Mouse (Mus musculus) ES-E14 (cell line): Measurements from ENCODE around the gene Gm10309. TPM values are rescaled to one million over a fixed set of nuclear protein-coding genes. Genes with fewer than 3 reads are reported as not detected.

Source experiments
- DNase-seq: peaks from one replicate; pipeline ENCODE4 v3.0.0-alpha.2; 2013; ENCODE audit warnings: low read depth, low spot score
- H3K27ac ChIP-seq: 2 replicates; pipeline ENCODE4 v1.5.1; 2012; ENCODE audit warnings: low read depth, mild to moderate bottlenecking, low read length, moderate library complexity, mixed read lengths; ENCODE audit not compliant: poor library complexity, insufficient read depth, severe bottlenecking
- H3K36me3 ChIP-seq: 2 replicates; pipeline ENCODE4 v1.6.1; 2012; ENCODE audit warnings: mild to moderate bottlenecking, low read length, moderate library complexity, mixed read lengths; ENCODE audit not compliant: control insufficient read depth, poor library complexity, insufficient read depth, severe bottlenecking
- H3K4me1 ChIP-seq, 2 experiments: fragments of 150-350 bp in 1 of 2; sonication (generic) in 1 of 2; 2 replicates each; pipeline ENCODE4 v1.6.1; 2012; ENCODE audit warnings: low read length in 2 of 2, mild to moderate bottlenecking in 1 of 2, mixed read lengths in 1 of 2; ENCODE audit not compliant: control insufficient read depth in 2 of 2, insufficient read depth in 2 of 2, poor library complexity in 1 of 2
- H3K4me3 ChIP-seq, 2 experiments: fragments of 150-350 bp in 1 of 2; sonication (generic) in 1 of 2; 2 replicates each; pipeline ENCODE4 v1.5.1; 2012; ENCODE audit warnings: low read length in 2 of 2, low read depth in 1 of 2, mild to moderate bottlenecking in 1 of 2, mixed read lengths in 1 of 2; ENCODE audit not compliant: insufficient read depth in 1 of 2, poor library complexity in 1 of 2, severe bottlenecking in 1 of 2
- H3K9ac ChIP-seq: 2 replicates; pipeline ENCODE4 v1.6.1; 2012; ENCODE audit warnings: low read depth, mild to moderate bottlenecking, low read length, mixed read lengths; ENCODE audit not compliant: poor library complexity, insufficient read depth, severe bottlenecking
- H3K9me3 ChIP-seq: fragments of 150-350 bp; sonication (generic); 2 replicates; pipeline ENCODE4 v1.6.1; 2012; ENCODE audit warnings: low read depth, mild to moderate bottlenecking, low read length; ENCODE audit not compliant: control insufficient read depth, insufficient read depth
- CHD2 ChIP-seq: IDR thresholded peaks from 2 replicates; pipeline ENCODE4 v1.6.1; 2014; ENCODE audit warnings: mild to moderate bottlenecking, low read depth, low read length, inconsistent platforms
- HCFC1 ChIP-seq: IDR thresholded peaks from 2 replicates; pipeline ENCODE4 v1.6.1; 2012; ENCODE audit warnings: low read length, inconsistent platforms, borderline replicate concordance; ENCODE audit not compliant: insufficient read depth
- MAFK ChIP-seq: IDR thresholded peaks from 2 replicates; pipeline ENCODE4 v1.6.1; 2014; ENCODE audit warnings: mild to moderate bottlenecking, low read depth, low read length, inconsistent platforms; ENCODE audit not compliant: insufficient read depth
- ZC3H11A ChIP-seq: IDR thresholded peaks from 2 replicates; pipeline ENCODE4 v1.6.1; 2012; ENCODE audit warnings: low read depth, mild to moderate bottlenecking, inconsistent platforms, low read length, borderline replicate concordance
- ZNF384 ChIP-seq: IDR thresholded peaks from 2 replicates; pipeline ENCODE4 v1.6.1; 2012; ENCODE audit warnings: low read depth, low read length, inconsistent platforms
- in situ Hi-C, 2 experiments: fragments of 600-800 bp; cut with MboI; formaldehyde crosslinking; loops; one replicate each; pipeline ENCODE4 v1.15.1; 2025; ENCODE audit warnings: low sequenced_read_pairs in 2 of 2, inconsistent platforms in 1 of 2; ENCODE audit not compliant: unreplicated experiment in 2 of 2
- total RNA-seq: library from RNA; depleted of rRNA; stranded (reverse); fragments of 300-350 nt; gene quantifications from 2 replicates; pipeline ENCODE4 v1.2.3, GENCODE M21; 2012

The Gm10309 gene
- total RNA-seq, 1 experiment: not detected

GRCm38 (mm10) chr17:86503208-86503897, 1.7 kb downstream of the Gm10309 start:
- in situ Hi-C loops: loop anchor here in 1 of 2 experiments (10.0 kb wide), 1 partner anchor 311 kb away; no protein-coding TSS in a partner anchor
- DNase-seq: no peak
- TF ChIP-seq MAFK (no peak), CHD2 (no peak)

GRCm38 (mm10) chr17:86501393-86501792, 3.6 kb downstream of the Gm10309 start:
- Histone ChIP-seq H3K9me3 (no peaks in the 10 kb centered on the region), H3K4me1 (no peaks in the 10 kb centered on the region), H3K4me3 (no peak overlapping the region), H3K27ac (no peak overlapping the region), H3K9ac (no peak overlapping the region), H3K36me3 (no peaks in the 10 kb centered on the region)
- DNase-seq: no peak
- no peak for TF ChIP-seq CHD2
- TF ChIP-seq ZNF384: no peak
- TF ChIP-seq MAFK: no peak
- TF ChIP-seq HCFC1: no peak
- TF ChIP-seq ZC3H11A: no peak
- in situ Hi-C loops: loop anchor here in 1 of 2 experiments (10.0 kb wide), 1 partner anchor 313 kb away; no protein-coding TSS in a partner anchor

More at GRCm38 (mm10) chr17:86503208-86503897, 1.7 kb downstream of the Gm10309 start:
- no peak overlapping the region for H3K27ac ChIP-seq
- H3K9ac ChIP-seq: no peak overlapping the region
- no peak overlapping the region for H3K4me3 ChIP-seq
- no peaks in the 10 kb centered on the region for H3K4me1 ChIP-seq
- no peaks in the 10 kb centered on the region for H3K9me3 ChIP-seq
- H3K36me3 ChIP-seq: no peaks in the 10 kb centered on the region

- Histone ChIP-seq H3K9ac (no peak overlapping the region), H3K36me3 (no peaks in the 10 kb centered on the region), H3K4me1 (no peaks in the 10 kb centered on the region), H3K4me3 (no peak overlapping the region), H3K27ac (no peak overlapping the region), H3K9me3 (no peaks in the 10 kb centered on the region)
- in situ Hi-C loops: loop anchor here (10.0 to 25.0 kb wide), 3 partner anchors 315 to 738 kb away; no protein-coding TSS in a partner anchor
- no peak for TF ChIP-seq HCFC1
- no peak for TF ChIP-seq ZNF384
- TF ChIP-seq CHD2: no peak
- TF ChIP-seq MAFK: no peak
- no peak for TF ChIP-seq ZC3H11A
- DNase-seq: no peak
Measured at GRCm38 (mm10) chr17:86499359-86500045, 5.5 kb downstream of the Gm10309 start.

- Histone ChIP-seq H3K9me3 (no peaks in the 10 kb centered on the region), H3K9ac (no peak overlapping the region), H3K4me3 (no peak overlapping the region), H3K4me1 (no peaks in the 10 kb centered on the region), H3K36me3 (no peaks in the 10 kb centered on the region), H3K27ac (no peak overlapping the region)
- DNase-seq: no peak
- in situ Hi-C loops: loop anchor here (10.0 to 25.0 kb wide), 2 partner anchors 407 to 740 kb away; no protein-coding TSS in a partner anchor
- no peak for TF ChIP-seq ZC3H11A
- TF ChIP-seq HCFC1: no peak
- no peak for TF ChIP-seq CHD2
- TF ChIP-seq ZNF384: no peak
- no peak for TF ChIP-seq MAFK
Measured at GRCm38 (mm10) chr17:86497302-86497701, 7.7 kb downstream of the Gm10309 start.
